Mouse (Mus musculus) gastrocnemius, postnatal 4 days (tissue): ENCODE data around the gene Pcyox1. TPM values are rescaled to one million over a fixed set of nuclear protein-coding genes. Genes with fewer than 3 reads are reported as not detected.
"Not testable (repeated sequence)": the region's sequence is repeated elsewhere in the genome, so short reads cannot be mapped to it uniquely, and the experiment has no call there.

Source experiments
- DNase-seq, 2 experiments: peaks; one replicate each; pipeline ENCODE4 v3.0.0; 2021 to 2022; ENCODE audit warnings: low spot score in 2 of 2, mixed read lengths in 2 of 2
- total RNA-seq, 2 experiments: library from RNA; stranded (reverse); gene quantifications; 2 replicates each; pipeline ENCODE4 v1.2.3; 2021

Pcyox1 gene
- total RNA-seq, 2 experiments from 2014 or later = 84.7 to 88.8 TPM

- no peak for DNase-seq
Measured at GRCm38 (mm10) chr6:86398986-86399385, 2.0 kb upstream of the Pcyox1 start.

GRCm38 (mm10) chr6:86397257-86397980 lies 465 bp upstream of the Pcyox1 start:
- no peak for DNase-seq

GRCm38 (mm10) chr6:86395969-86396368 lies 985 bp downstream of the Pcyox1 start:
- DNase-seq = no peak

GRCm38 (mm10) chr6:86395021-86395420 lies 1.9 kb downstream of the Pcyox1 start:
- no peak for DNase-seq

GRCm38 (mm10) chr6:86394078-86394720 lies 2.8 kb downstream of the Pcyox1 start:
- no peak for DNase-seq

GRCm38 (mm10) chr6:86393187-86393586 lies 3.8 kb downstream of the Pcyox1 start:
- no peak for DNase-seq

- DNase-seq = no peak
Measured at GRCm38 (mm10) chr6:86391326-86391725, 5.6 kb downstream of the Pcyox1 start.

GRCm38 (mm10) chr6:86388461-86388860 lies 8.5 kb downstream of the Pcyox1 start:
- no peak for DNase-seq

- DNase-seq = no peak
Measured at GRCm38 (mm10) chr6:86387313-86387712, 9.6 kb downstream of the Pcyox1 start.

- DNase-seq = no peak
Measured at GRCm38 (mm10) chr6:86385362-86386104, 11.4 kb downstream of the Pcyox1 start.

GRCm38 (mm10) chr6:86384692-86385091 lies 12.3 kb downstream of the Pcyox1 start:
- no peak for DNase-seq

- no peak for DNase-seq
Measured at GRCm38 (mm10) chr6:86383370-86383769, 13.6 kb downstream of the Pcyox1 start.

- no peak for DNase-seq
Measured at GRCm38 (mm10) chr6:86382551-86382950, 14.4 kb downstream of the Pcyox1 start.

- DNase-seq = not testable (repeated sequence)
Measured at GRCm38 (mm10) chr6:86380112-86380511, 16.8 kb downstream of the Pcyox1 start.

- DNase-seq = no peak
Measured at GRCm38 (mm10) chr6:86378341-86378740, 18.6 kb downstream of the Pcyox1 start.

- DNase-seq = no peak
Measured at GRCm38 (mm10) chr6:86373556-86373955, 23.4 kb downstream of the Pcyox1 start.

- DNase-seq = no peak
Measured at GRCm38 (mm10) chr6:86371950-86372516, 24.9 kb downstream of the Pcyox1 start.

- peak; percentile 88 to 95 for DNase-seq
Measured at GRCm38 (mm10) chr6:86371340-86371911, 25.5 kb downstream of the Pcyox1 start.

GRCm38 (mm10) chr6:86370764-86371339 lies 26.1 kb downstream of the Pcyox1 start, which contains the start of gene Snrpg:
Gene Snrpg, plus strand, starts transcription at chr6:86371304.
- DNase-seq = no peak

GRCm38 (mm10) chr6:86370093-86370713 lies 26.8 kb downstream of the Pcyox1 start:
- DNase-seq = no peak
